ENCODE assay signal across 8 mouse cellular contexts in the genomic region with DNA sequence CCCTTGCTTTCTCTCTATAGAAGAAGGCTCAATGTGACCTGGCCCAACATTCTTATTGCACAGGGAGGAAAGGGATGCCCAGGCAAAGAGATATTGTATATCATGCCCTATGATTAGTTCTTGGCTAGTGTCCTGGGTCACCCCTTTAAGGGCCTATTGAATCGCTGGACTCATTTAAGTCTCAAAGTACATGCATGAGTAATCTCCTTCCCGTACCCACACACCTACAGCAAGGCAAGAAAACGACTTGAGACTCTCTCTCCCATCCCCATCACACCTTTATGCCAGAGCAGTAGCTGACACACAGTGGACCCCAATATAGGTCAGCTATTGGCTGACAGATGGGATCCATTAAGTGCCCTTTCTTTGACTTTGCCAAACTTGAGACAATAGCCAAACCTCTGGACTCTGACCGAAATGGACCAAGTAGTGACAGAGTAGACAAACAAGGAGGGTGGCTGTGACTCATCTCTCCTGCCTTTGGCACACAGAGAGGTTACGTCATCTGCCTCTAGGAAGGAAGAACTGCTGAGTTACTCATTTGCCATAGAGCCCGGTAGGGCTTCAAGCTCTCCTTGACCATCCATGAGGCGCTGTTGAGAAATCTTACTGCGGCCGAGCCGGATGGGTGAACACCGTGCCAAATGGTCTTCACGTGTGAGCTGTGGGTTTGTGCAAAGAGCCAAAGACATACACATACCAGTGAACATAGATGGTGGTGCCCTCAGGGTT. TPM values are rescaled to one million over a fixed set of nuclear protein-coding genes. Genes with fewer than 3 reads are reported as not detected.
DNase-seq lines count a peak whose midpoint lies in the region; ATAC-seq and TF ChIP-seq lines count a peak whose summit lies in the region.

No protein-coding gene starts in this region.

- peak overlapping the region; percentile 88 for H3K27ac ChIP-seq in stomach, postnatal 0 days (replicated peaks)
- no peak overlapping the region for H3K27ac ChIP-seq in neural tube, embryonic 15.5 days (replicated peaks)

- no peak for TF ChIP-seq CTCF in stomach, postnatal 0 days (IDR thresholded peaks at IDR 0.05; ENCODE audit: low read depth)

- peak; percentile 21 to 35 for DNase-seq in right cerebral cortex, adult 2 months (ENCODE audit: low spot score in 2 of 2)
- DNase-seq in right cerebral cortex, postnatal 14 days: no peak
- peak; percentile 17 to 20 for DNase-seq in gastrocnemius, adult 8-10 months (ENCODE audit: low spot score in 2 of 2)
- peak; percentile 65 to 84 for DNase-seq in kidney, postnatal 36 days
- peak; percentile 72 for DNase-seq in stomach, postnatal 0 days (ENCODE audit: low spot score)
- DNase-seq in thymus, adult 18-20 months: no peak
- no peak for DNase-seq in embryo, embryonic 10 days (ENCODE audit: low spot score)

- peaks cover 10% of the 10 kb centered on the region for H3K4me1 ChIP-seq in stomach, postnatal 0 days (replicated peaks; ENCODE audit: control insufficient read depth, insufficient read depth)
- peaks cover 14% of the 10 kb centered on the region; the same call in 1 of the 2 replicates for H3K4me1 ChIP-seq in neural tube, embryonic 15.5 days

- H3K4me2 ChIP-seq in stomach, postnatal 0 days (replicated peaks; ENCODE audit: low read depth): no peak overlapping the region
- H3K4me2 ChIP-seq in neural tube, embryonic 15.5 days: no peak overlapping the region

- no peaks in the 10 kb centered on the region for H3K9me3 ChIP-seq in stomach, postnatal 0 days (ENCODE audit: control insufficient read depth, low read length)
- H3K9me3 ChIP-seq in neural tube, embryonic 15.5 days (replicated peaks): no peaks in the 10 kb centered on the region

- TF ChIP-seq EP300 in stomach, postnatal 0 days (optimal IDR thresholded peaks at IDR 0.05): no peak

- ATAC-seq in stomach, postnatal 0 days (ENCODE audit: low FRiP score, low TSS enrichment): peak; percentile 82
- ATAC-seq in neural tube, embryonic 15.5 days (ENCODE audit: low FRiP score): no peak

- no peaks in the 10 kb centered on the region for H3K36me3 ChIP-seq in stomach, postnatal 0 days (ENCODE audit: control insufficient read depth, insufficient read depth, low read length)
- no peaks in the 10 kb centered on the region for H3K36me3 ChIP-seq in neural tube, embryonic 15.5 days

- H3K27me3 ChIP-seq in stomach, postnatal 0 days (ENCODE audit: control insufficient read depth, insufficient read depth, low read length): no peaks in the 10 kb centered on the region
- H3K27me3 ChIP-seq in neural tube, embryonic 15.5 days (replicated peaks): no peaks in the 10 kb centered on the region

- no peak overlapping the region for H3K4me3 ChIP-seq in stomach, postnatal 0 days (ENCODE audit: low read depth, low read length)
- no peak overlapping the region for H3K4me3 ChIP-seq in neural tube, embryonic 15.5 days (replicated peaks)

- H3K9ac ChIP-seq in stomach, postnatal 0 days (ENCODE audit: low read length): no peak overlapping the region
- no peak overlapping the region for H3K9ac ChIP-seq in neural tube, embryonic 15.5 days (replicated peaks)

- 70% methylated on average over 12 of the region's 12 CpGs for WGBS in stomach, postnatal 0 days
- WGBS in neural tube, embryonic 15.5 days: 90% methylated on average over 12 of the region's 12 CpGs

RNA-seq across cellular contexts. Expression of gene Fhdc1, which starts 51.1 kb away (rescaled TPM):
- under 1 TPM in 3 of 4 experiments, not detected in 1; 0.09 to 0.15 (median 0.13) TPM for total RNA-seq in gastrocnemius, adult 8-10 months (2022)
- 17.8 and 19.5 TPM in 2 replicates for polyA plus RNA-seq in stomach, postnatal 0 days (2015; fragmentation: Nextera tagmentation; extraction: Ambion mirVana)
- polyA plus RNA-seq in neural tube, embryonic 15.5 days (2015; fragmentation: Nextera tagmentation; extraction: Ambion mirVana): 6.5 and 7.0 TPM in 2 replicates

Comparison
In these comparisons a context has a peak if more than half of its experiments do, and no peak if none do; other contexts are left out.
1. DNase-seq: peak in right cerebral cortex, adult 2 months (2 of 2), gastrocnemius, adult 8-10 months (2 of 2), kidney, postnatal 36 days (2 of 2) and stomach, postnatal 0 days (single experiment); none in right cerebral cortex, postnatal 14 days (single experiment), thymus, adult 18-20 months (0 of 2) and embryo, embryonic 10 days (single experiment).